Mouse (Mus musculus): Measurements from ENCODE around the gene Sfxn5. TPM values are rescaled to one million over a fixed set of nuclear protein-coding genes. Genes with fewer than 3 reads are reported as not detected.
A peak's percentile ranks its signal among the peaks of the same experiment; 100 is the strongest.

Gene Sfxn5
- total RNA-seq (2012; rRNA removed) (1.8 and 2.0 TPM in 2 replicates), polyA plus RNA-seq (2012; ENCODE audit: insufficient read depth in 1 of 2, insufficient read length in 2 of 2, low read depth in 1 of 2, low replicate concordance in 2 of 2, missing spikeins in 1 of 2) (1 to 10 TPM in 1 of 2 experiments, not detected in 1; 3.0 TPM)

DNA sequence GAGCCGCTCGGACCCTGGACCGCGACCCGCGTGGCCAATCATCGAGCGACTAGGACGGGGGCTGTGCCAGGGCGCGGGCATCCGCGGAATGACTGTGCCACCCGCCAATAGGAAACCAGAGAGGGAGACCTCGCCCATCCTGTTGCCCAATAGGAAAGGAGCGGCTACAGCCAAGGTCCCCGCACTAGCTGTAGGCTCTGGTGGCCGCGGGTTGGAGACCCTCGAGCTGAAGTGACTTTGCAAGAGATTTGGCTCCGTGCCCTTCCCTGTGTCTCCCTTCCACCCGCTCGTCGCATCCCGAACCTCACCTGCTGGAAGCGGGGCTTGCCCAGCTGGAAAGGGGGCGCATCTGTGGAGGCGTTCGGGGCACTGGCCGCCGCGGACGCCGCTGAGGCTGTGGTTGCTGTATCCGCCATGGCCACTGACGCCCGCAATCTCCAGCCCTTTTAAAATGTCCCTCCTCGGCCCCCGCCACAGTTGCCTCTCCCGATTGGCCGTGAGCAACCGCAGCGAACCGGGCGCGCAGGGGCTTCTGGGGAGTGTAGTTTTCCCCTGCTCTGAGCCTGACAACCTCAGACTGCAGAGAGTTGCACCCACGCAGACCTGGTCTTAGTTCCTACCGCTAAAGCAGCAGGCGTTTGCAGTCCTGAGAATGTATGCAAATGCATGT, at the start of gene Sfxn5:
Gene Sfxn5 (minus strand): TSS at position 423 of the 670 bp plus-strand sequence.
- Histone ChIP-seq H3K27me3 (ENCODE audit: control insufficient read depth in 1 of 2, insufficient read depth in 2 of 2, low read length in 2 of 2) (no peaks in the 10 kb centered on the region), H3K36me3 (ENCODE audit: control insufficient read depth in 1 of 2, insufficient read depth in 2 of 2, low read length in 2 of 2) (peaks cover 0 to 8% of the 10 kb centered on the region in 2 experiments; a peak in 2 of 4 replicates), H3K79me2 (ENCODE audit: control insufficient read depth, insufficient read depth, low read length, poor library complexity) (peaks cover 2% of the 10 kb centered on the region; the same call in 1 of the 2 replicates), H3K9ac (ENCODE audit: control insufficient read depth, low read depth, low read length, poor library complexity, severe bottlenecking) (peak within 1 kb of the TSS; percentile 85), H3K9me3 (replicated peaks; ENCODE audit: insufficient read depth, low read length) (no peaks in the 10 kb centered on the region), H3K27ac (ENCODE audit: control insufficient read depth, low read depth, low read length) (peak within 1 kb of the TSS; percentile 86), H3K4me1 (ENCODE audit: control insufficient read depth in 1 of 2, insufficient read depth in 2 of 2, low read length in 2 of 2) (peaks cover 2 to 15% of the 10 kb centered on the region in 2 experiments; a peak in 3 of 4 replicates), H3K4me3 (ENCODE audit: control insufficient read depth in 1 of 2, insufficient read depth in 1 of 2, low read depth in 2 of 2, low read length in 2 of 2) (peak within 1 kb of the TSS; percentile 73 to 92)
- peak; percentile 96 for DNase-seq (ENCODE audit: low read depth, low spot score)
- TF ChIP-seq UBTF (IDR thresholded peaks at IDR 0.05; ENCODE audit: borderline replicate concordance, insufficient read depth, low read depth, low read length) (0 out of 2 replicates have a peak, but pooled peaks have one; percentile 41), BHLHE40 (IDR thresholded peaks at IDR 0.05; ENCODE audit: borderline replicate concordance, low read depth, low read length) (no peak), ZC3H11A (IDR thresholded peaks at IDR 0.05; ENCODE audit: low read depth, low read length) (no peak), MAX (IDR thresholded peaks at IDR 0.05; ENCODE audit: low read length) (peak; percentile 49; the same call in 1 of the 2 replicates), USF1 (IDR thresholded peaks at IDR 0.05; ENCODE audit: low read depth, low read length) (no peak), MAZ (IDR thresholded peaks at IDR 0.05; ENCODE audit: low read depth, low read length) (peak; percentile 58; the same call in 1 of the 2 replicates), TCF12 (IDR thresholded peaks at IDR 0.05; ENCODE audit: low read depth, low read length) (peak; percentile 50; the same call in 1 of the 2 replicates), NRF1 (IDR thresholded peaks at IDR 0.05; ENCODE audit: insufficient read depth, low read depth, low read length, poor library complexity, severe bottlenecking) (peak; percentile 64), NELFE (IDR thresholded peaks at IDR 0.05; ENCODE audit: low read depth, low read length) (peak; percentile 77), EP300 (IDR thresholded peaks at IDR 0.05; ENCODE audit: low read depth in 1 of 2, low read length in 2 of 2) (peak in 1 of 2 experiments; percentile 32; a peak in 1 of 4 replicates), E2F4 (IDR thresholded peaks at IDR 0.05; ENCODE audit: borderline replicate concordance, low read depth, low read length) (no peak; the same call in 1 of the 2 replicates), POLR2A (IDR thresholded peaks at IDR 0.05; ENCODE audit: control insufficient read depth in 1 of 2, insufficient read depth in 1 of 2, low read depth in 1 of 2, low read length in 2 of 2, poor library complexity in 1 of 2) (peak; percentile 37 to 76), KAT2A (conservative IDR thresholded peaks at IDR 0.05; ENCODE audit: low read depth, low read length) (peak; percentile 86), MXI1 (IDR thresholded peaks at IDR 0.05; ENCODE audit: low read depth, low read length) (no peak; the same call in 1 of the 2 replicates), JUND (IDR thresholded peaks at IDR 0.05; ENCODE audit: low read depth, low read length) (no peak), CTCF (IDR thresholded peaks at IDR 0.05 in 2 of 3, conservative IDR thresholded peaks at IDR 0.05 in 1 of 3; ENCODE audit: control insufficient read depth in 1 of 3, insufficient read depth in 1 of 3, low read depth in 2 of 3, low read length in 3 of 3, poor library complexity in 1 of 3, severe bottlenecking in 1 of 3) (no peak), POLR2AphosphoS2 (IDR thresholded peaks at IDR 0.05; ENCODE audit: low read length) (peak; percentile 69), CHD1 (IDR thresholded peaks at IDR 0.05; ENCODE audit: low read depth, low read length) (no peak), HCFC1 (IDR thresholded peaks at IDR 0.05; ENCODE audit: low read depth, low read length) (peak; percentile 95), ELF1 (IDR thresholded peaks at IDR 0.05; ENCODE audit: low read depth, low read length) (peak; percentile 77), MYB (IDR thresholded peaks at IDR 0.05; ENCODE audit: low read depth, low read length) (0 out of 2 replicates have a peak, but pooled peaks have one; percentile 14), ZMIZ1 (IDR thresholded peaks at IDR 0.05; ENCODE audit: low read depth, low read length) (peak; percentile 78; the same call in 1 of the 2 replicates), CHD2 (IDR thresholded peaks at IDR 0.05; ENCODE audit: low read length) (peak; percentile 66; the same call in 1 of the 2 replicates), MYC (IDR thresholded peaks at IDR 0.05; ENCODE audit: low read depth, low read length) (peak; percentile 9; the same call in 1 of the 2 replicates), SIN3A (IDR thresholded peaks at IDR 0.05; ENCODE audit: low read length) (peak; percentile 82), MAFK (IDR thresholded peaks at IDR 0.05; ENCODE audit: borderline replicate concordance, low read depth, low read length) (no peak)
